Mouse (Mus musculus) embryonic facial prominence, embryonic 10.5 days (tissue): ENCODE measurements around the gene Sbno2. TPM values are rescaled to one million over a fixed set of nuclear protein-coding genes. Genes with fewer than 3 reads are reported as not detected.

Experiments used
- DNase-seq: peaks from one replicate; pipeline ENCODE4 v3.0.0-alpha.2; 2017; ENCODE audit warnings: low spot score
- H3K27ac ChIP-seq: fragments of 300-500 bp; sonication (generic); replicated peaks from 2 replicates; pipeline ENCODE4 v1.5.1; 2016; ENCODE audit warnings: mild to moderate bottlenecking
- H3K27me3 ChIP-seq: fragments of 300-500 bp; sonication (generic); replicated peaks from 2 replicates; pipeline ENCODE4 v1.6.1; 2016; ENCODE audit warnings: low read depth, mild to moderate bottlenecking; ENCODE audit not compliant: poor library complexity, severe bottlenecking
- H3K36me3 ChIP-seq: fragments of 300-500 bp; sonication (generic); replicated peaks from 2 replicates; pipeline ENCODE4 v1.6.1; 2016; ENCODE audit warnings: mild to moderate bottlenecking, moderate library complexity
- H3K4me1 ChIP-seq: fragments of 300-500 bp; sonication (generic); 2 replicates; pipeline ENCODE4 v1.6.1; 2016
- H3K4me3 ChIP-seq: fragments of 300-500 bp; sonication (generic); 2 replicates; pipeline ENCODE4 v1.5.1; 2016; ENCODE audit warnings: mild to moderate bottlenecking, moderate library complexity
- H3K9me3 ChIP-seq: fragments of 300-500 bp; sonication (generic); 2 replicates; pipeline ENCODE4 v1.6.1; 2016; ENCODE audit warnings: mild to moderate bottlenecking
- WGBS: fragments of 180-500 bp; shearing (Covaris S2); methylation state at CpG from one replicate; pipeline ENCODE4 v1.1.7; 2016; 5-methylcytosine and 5-hydroxymethylcytosine counted together
- polyA plus RNA-seq: library from polyadenylated mRNA; unstranded; fragments of >200 nt; fragmentation: Nextera tagmentation; extraction: Ambion mirVana; gene quantifications from 2 replicates; pipeline ENCODE4 v1.2.1, GENCODE M21; 2016

Gene Sbno2
- polyA plus RNA-seq, 1 experiment from 2014 or later = 16.2 TPM

GRCm38 (mm10) chr10:80092690-80093089, 12.7 kb downstream of the Sbno2 start:
- H3K4me3 ChIP-seq = no peak overlapping the region
- no peaks in the 10 kb centered on the region for H3K27me3 ChIP-seq
- H3K9me3 ChIP-seq = no peaks in the 10 kb centered on the region
- WGBS = 87% methylated on average over 5 of the region's 5 CpGs
- DNase-seq = no peak
- H3K4me1 ChIP-seq = peaks cover 36% of the 10 kb centered on the region
- H3K27ac ChIP-seq = no peak overlapping the region
- H3K36me3 ChIP-seq = peaks cover 11% of the 10 kb centered on the region; the same call in 1 of the 2 replicates

DNA sequence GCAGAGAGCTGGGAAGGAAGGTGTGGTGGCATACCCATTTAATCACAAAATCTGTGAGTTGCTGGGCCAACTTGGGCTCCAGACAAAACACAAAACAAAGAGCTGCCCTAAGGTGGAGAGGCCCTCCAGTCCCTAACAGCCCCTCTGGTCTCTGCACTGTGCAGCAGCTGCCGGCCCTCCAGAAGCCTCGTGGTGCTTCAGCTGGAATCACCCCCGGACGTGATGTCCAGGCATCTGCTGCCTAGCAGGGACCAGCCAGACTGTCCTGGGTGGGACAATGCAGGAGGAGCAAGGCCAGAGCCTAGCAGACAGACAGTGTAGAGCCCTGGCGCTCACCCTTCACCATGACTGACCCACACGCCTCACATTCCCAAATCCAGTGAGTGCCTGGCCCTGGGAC, 13.8 kb downstream of the Sbno2 start:
- no peak for DNase-seq
- no peaks in the 10 kb centered on the region for H3K9me3 ChIP-seq
- peaks cover 25% of the 10 kb centered on the region for H3K4me1 ChIP-seq
- H3K4me3 ChIP-seq = no peak overlapping the region
- H3K27ac ChIP-seq = 0 out of 2 replicates have a peak overlapping the region, but pooled peaks have one; percentile 6
- no peaks in the 10 kb centered on the region for H3K27me3 ChIP-seq
- WGBS = 93% methylated on average over 6 of the region's 6 CpGs
- H3K36me3 ChIP-seq = peaks cover 11% of the 10 kb centered on the region; the same call in 1 of the 2 replicates

DNA sequence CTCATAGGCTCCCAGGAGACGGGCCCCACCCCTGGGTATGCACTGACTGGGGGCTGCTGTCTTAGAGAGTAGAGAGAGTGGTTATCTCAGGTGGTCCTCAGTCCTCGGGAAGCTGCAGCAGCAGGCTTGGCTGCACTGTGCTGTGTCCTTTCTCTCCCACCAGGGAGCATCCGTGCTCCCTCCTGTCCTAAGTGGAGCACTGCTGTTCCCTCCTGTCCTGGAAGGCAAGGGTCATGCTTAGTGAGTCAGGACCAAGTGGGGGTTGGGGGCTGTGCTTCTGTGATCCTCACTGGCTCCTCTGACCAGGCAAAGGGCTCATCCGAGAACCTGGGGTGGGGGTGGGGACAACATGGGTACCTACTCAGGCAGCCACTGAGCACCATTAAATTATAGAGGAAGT, 16.2 kb downstream of the Sbno2 start:
- no peak overlapping the region for H3K27ac ChIP-seq
- 55% methylated on average over 4 of the region's 4 CpGs for WGBS
- H3K4me3 ChIP-seq = no peak overlapping the region
- no peak for DNase-seq
- H3K9me3 ChIP-seq = no peaks in the 10 kb centered on the region
- no peaks in the 10 kb centered on the region for H3K27me3 ChIP-seq
- peaks cover 17% of the 10 kb centered on the region for H3K4me1 ChIP-seq
- peaks cover 27% of the 10 kb centered on the region for H3K36me3 ChIP-seq

GRCm38 (mm10) chr10:80087483-80087882, 17.9 kb downstream of the Sbno2 start:
- H3K9me3 ChIP-seq = no peaks in the 10 kb centered on the region
- H3K27me3 ChIP-seq = no peaks in the 10 kb centered on the region
- WGBS = 90% methylated on average over 8 of the region's 8 CpGs

GRCm38 (mm10) chr10:80086847-80087246, 18.5 kb downstream of the Sbno2 start:
- H3K4me3 ChIP-seq = no peak overlapping the region
- H3K36me3 ChIP-seq = peaks cover 50% of the 10 kb centered on the region
- WGBS = 75% methylated on average over 3 of the region's 3 CpGs
- H3K27ac ChIP-seq = 0 out of 2 replicates have a peak overlapping the region, but pooled peaks have one; percentile 5
- DNase-seq = no peak
- H3K27me3 ChIP-seq = no peaks in the 10 kb centered on the region
- H3K4me1 ChIP-seq = peaks cover 19% of the 10 kb centered on the region
- no peaks in the 10 kb centered on the region for H3K9me3 ChIP-seq

More at GRCm38 (mm10) chr10:80087483-80087882, 17.9 kb downstream of the Sbno2 start:
- H3K36me3 ChIP-seq = peaks cover 43% of the 10 kb centered on the region
- H3K4me1 ChIP-seq = peaks cover 19% of the 10 kb centered on the region
- DNase-seq = no peak
- H3K4me3 ChIP-seq = no peak overlapping the region
- no peak overlapping the region for H3K27ac ChIP-seq

GRCm38 (mm10) chr10:80084817-80085487, 20.4 kb downstream of the Sbno2 start:
- Histone ChIP-seq H3K36me3 (peaks cover 63% of the 10 kb centered on the region), H3K27me3 (no peaks in the 10 kb centered on the region), H3K27ac (no peak overlapping the region), H3K9me3 (no peaks in the 10 kb centered on the region), H3K4me1 (peaks cover 19% of the 10 kb centered on the region), H3K4me3 (no peak overlapping the region)
- DNase-seq = no peak
- 79% methylated on average over 9 of the region's 9 CpGs for WGBS

- H3K4me3 ChIP-seq = no peak overlapping the region
- no peaks in the 10 kb centered on the region for H3K27me3 ChIP-seq
- DNase-seq = no peak
- H3K27ac ChIP-seq = no peak overlapping the region
- H3K9me3 ChIP-seq = no peaks in the 10 kb centered on the region
- 77% methylated on average over 3 of the region's 3 CpGs for WGBS
- peaks cover 87% of the 10 kb centered on the region for H3K36me3 ChIP-seq
- peaks cover 16% of the 10 kb centered on the region for H3K4me1 ChIP-seq
Measured at GRCm38 (mm10) chr10:80081075-80081474, 24.3 kb downstream of the Sbno2 start.

DNA sequence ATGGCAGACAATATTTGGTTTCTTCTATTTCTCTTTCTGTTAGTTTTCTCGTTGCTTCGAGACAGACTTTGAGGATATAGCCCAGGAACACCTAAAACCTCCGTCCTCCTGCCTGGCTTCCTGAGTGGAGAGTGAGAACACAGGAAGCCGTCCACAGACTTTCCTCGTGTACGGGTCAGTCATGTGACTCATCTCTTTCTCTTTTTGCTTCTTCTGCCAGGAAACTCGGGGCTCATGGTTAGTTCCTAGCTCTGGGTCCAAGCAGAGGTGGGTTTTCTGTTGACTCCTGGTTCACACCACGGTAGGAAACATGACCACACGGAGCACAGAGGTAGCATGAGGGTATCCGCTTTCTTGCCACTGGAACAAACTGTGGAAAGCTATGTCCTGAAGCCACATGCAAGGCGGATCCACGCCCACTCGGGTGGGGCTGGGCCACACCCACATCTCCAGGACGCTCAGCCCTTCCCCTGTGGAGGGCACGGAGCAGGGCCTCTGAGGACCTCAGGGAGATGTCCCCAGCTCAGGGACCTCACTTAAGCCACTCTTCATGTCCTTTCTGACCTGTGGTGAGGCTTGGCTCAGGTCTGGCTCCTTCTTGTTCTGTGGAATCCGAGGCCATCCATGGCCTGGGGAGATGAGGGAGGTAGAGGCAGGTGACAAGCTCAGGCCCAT, 24.8 kb downstream of the Sbno2 start:
- Histone ChIP-seq H3K4me1 (peaks cover 21% of the 10 kb centered on the region), H3K9me3 (no peaks in the 10 kb centered on the region), H3K36me3 (peaks cover 87% of the 10 kb centered on the region), H3K4me3 (no peak overlapping the region), H3K27me3 (no peaks in the 10 kb centered on the region), H3K27ac (no peak overlapping the region)
- WGBS = 84% methylated on average over 16 of the region's 16 CpGs
- no peak for DNase-seq

GRCm38 (mm10) chr10:80078366-80078765, 27.0 kb downstream of the Sbno2 start:
- Histone ChIP-seq H3K36me3 (peaks cover 65% of the 10 kb centered on the region), H3K4me1 (peaks cover 19% of the 10 kb centered on the region), H3K27ac (no peak overlapping the region), H3K4me3 (no peak overlapping the region), H3K27me3 (no peaks in the 10 kb centered on the region), H3K9me3 (no peaks in the 10 kb centered on the region)
- DNase-seq = no peak
- WGBS = 85% methylated on average over 1 of the region's 1 CpGs

DNA sequence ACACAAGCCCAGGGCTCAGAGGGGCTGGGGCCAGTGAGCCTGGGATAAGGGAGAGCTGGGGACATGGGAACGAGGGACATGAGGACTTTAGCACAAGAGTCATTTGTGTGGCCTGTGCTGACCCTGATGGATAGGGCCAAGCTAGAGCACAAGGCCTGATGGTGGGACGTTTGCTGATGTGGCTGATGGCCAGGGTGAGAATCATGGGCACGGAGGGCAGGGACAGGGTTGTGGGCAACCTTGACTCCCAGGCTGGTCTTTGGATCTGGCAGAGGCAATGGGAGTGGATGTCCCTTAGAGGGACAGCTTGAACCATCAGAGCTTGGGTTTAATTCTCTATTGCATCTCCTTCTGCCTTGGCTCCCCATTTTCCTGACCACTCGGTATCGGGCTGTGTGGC, 28.1 kb downstream of the Sbno2 start:
- peaks cover 56% of the 10 kb centered on the region for H3K36me3 ChIP-seq
- no peak overlapping the region for H3K4me3 ChIP-seq
- no peaks in the 10 kb centered on the region for H3K9me3 ChIP-seq
- H3K27me3 ChIP-seq = no peaks in the 10 kb centered on the region
- 86% methylated on average over 5 of the region's 5 CpGs for WGBS
- DNase-seq = no peak
- H3K27ac ChIP-seq = no peak overlapping the region
- H3K4me1 ChIP-seq = peaks cover 29% of the 10 kb centered on the region

GRCm38 (mm10) chr10:80076386-80076785, 29.0 kb downstream of the Sbno2 start:
- Histone ChIP-seq H3K27ac (no peak overlapping the region), H3K36me3 (peaks cover 50% of the 10 kb centered on the region), H3K4me1 (peaks cover 37% of the 10 kb centered on the region), H3K27me3 (no peaks in the 10 kb centered on the region), H3K4me3 (no peak overlapping the region), H3K9me3 (no peaks in the 10 kb centered on the region)
- WGBS = 91% methylated on average over 4 of the region's 4 CpGs
- no peak for DNase-seq

GRCm38 (mm10) chr10:80075924-80076323, 29.4 kb downstream of the Sbno2 start:
- DNase-seq = no peak
- Histone ChIP-seq H3K27ac (peak overlapping the region; percentile 54; the same call in 1 of the 2 replicates), H3K36me3 (peaks cover 46% of the 10 kb centered on the region), H3K27me3 (no peaks in the 10 kb centered on the region), H3K4me1 (peaks cover 42% of the 10 kb centered on the region), H3K9me3 (no peaks in the 10 kb centered on the region), H3K4me3 (no peak overlapping the region; the same call in 1 of the 2 replicates)
- WGBS = 19% methylated on average over 1 of the region's 1 CpGs
